Mouse (Mus musculus) embryo, embryonic 9.5 days (tissue): ENCODE measurements at regions not wholly inside any gene's neighbourhood (a gene's known extent, or its start where the extent isn't known, plus 50 kb on each side); places are given as distances from the start of the nearest gene placed in this dataset.

Experiments used
- DNase-seq: peaks from one replicate; pipeline ENCODE4 v3.0.0-alpha.2; 2017; ENCODE audit errors: extremely low spot score

DNA sequence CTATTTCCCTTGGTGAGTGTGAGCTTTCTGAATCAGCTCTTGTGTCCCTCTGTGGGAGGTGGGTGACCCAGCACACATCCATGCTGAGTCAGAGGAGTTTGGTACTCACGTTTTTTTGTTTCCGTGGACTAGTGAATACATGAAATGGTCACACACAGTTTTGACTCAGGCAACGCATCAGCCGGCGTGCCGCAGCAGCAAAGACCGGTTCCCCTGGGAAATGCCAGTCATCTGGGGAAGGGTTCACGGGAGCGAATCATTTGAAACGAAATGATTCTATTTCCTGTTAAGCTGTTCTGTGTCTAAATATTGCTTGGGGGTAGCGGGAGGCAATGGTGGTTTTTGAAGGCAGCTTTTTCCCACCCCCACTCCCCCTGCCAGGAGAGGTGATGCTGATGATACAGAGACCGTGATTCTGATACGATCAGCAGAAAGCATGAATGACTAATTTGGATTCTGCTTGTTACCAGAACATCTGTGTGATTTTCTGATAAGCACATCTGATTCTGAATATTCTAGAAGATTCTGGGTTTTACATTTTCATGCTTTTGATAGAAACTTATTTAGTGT is 223.5 kb downstream of the Klf5 start:
- no peak for DNase-seq

DNA sequence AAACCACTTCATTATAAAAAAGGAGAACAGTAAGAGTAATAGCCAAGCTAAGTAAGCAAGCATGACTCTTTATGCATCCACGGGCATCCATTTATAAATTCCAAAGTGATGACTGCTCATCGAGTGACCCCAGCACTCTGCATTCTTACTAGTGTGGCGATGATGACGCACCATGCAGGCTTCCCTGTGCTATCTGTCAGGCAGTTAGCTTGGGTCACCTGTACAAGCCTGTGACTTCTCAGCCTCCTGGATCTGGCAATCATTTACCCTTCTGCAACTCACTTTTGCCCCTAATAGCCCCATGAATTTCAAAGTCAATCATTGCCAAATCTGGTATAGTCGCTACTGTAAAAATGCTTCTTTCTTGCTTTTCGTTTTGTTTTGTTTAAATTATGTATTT is 237.3 kb downstream of the Klf5 start:
- DNase-seq = no peak

DNA sequence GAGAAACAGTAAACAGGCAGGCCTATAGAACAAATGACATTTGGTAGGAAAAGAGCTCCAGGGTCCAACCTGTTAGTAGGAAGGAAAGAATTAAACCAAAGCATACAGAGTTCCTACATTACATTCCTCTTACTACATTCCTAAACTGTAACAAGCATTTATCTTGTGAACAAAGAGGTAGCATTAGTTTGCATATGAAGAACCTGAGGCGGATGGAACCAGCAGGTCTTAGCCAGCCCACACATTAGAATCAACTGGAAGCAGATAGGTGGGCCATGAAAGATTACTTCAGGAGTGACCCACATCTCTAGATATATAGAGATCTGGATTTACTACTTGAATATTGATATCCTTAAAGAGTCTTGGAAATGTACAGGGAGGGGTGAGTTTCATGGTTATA is 238.8 kb downstream of the Klf5 start:
- no peak for DNase-seq

DNA sequence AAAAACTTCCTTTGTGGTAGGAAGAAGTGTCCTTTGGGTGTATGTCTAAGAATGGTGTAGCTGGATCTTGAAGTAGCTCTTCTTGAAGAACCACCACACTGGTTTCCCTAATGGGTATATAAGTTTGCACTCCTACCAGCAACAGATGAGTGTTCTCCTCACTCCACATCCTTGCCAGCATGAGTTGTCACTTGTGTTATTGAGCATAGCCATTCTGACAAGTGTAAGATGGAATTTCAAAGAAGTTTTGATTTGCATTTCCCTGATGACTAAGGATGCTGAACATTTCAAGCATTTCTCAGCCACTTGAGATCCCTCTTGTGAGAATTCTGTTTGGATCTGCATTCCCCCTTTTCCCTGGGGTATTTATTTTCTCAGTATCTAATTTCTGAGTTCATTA is 243.2 kb downstream of the Klf5 start:
- no peak for DNase-seq

DNA sequence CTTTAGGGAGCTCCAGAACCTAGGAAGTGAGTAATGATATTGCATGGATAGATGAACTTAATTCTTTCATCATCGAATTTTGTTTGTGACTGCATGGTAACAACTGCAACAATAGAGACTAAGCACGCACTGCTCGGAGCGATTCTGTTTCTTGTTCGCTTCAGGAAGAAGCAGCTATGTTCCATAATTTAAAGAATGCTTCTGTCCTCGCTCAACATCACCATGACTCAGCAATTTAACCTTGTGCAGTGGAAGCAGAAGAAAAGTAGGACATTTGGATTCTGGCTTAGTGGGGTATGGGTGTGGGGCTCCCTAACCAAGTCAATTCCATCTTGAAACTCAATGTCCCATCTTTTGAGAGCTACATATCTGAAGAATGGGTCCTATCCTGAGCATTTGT is 249.4 kb downstream of the Klf5 start:
- no peak for DNase-seq

DNA sequence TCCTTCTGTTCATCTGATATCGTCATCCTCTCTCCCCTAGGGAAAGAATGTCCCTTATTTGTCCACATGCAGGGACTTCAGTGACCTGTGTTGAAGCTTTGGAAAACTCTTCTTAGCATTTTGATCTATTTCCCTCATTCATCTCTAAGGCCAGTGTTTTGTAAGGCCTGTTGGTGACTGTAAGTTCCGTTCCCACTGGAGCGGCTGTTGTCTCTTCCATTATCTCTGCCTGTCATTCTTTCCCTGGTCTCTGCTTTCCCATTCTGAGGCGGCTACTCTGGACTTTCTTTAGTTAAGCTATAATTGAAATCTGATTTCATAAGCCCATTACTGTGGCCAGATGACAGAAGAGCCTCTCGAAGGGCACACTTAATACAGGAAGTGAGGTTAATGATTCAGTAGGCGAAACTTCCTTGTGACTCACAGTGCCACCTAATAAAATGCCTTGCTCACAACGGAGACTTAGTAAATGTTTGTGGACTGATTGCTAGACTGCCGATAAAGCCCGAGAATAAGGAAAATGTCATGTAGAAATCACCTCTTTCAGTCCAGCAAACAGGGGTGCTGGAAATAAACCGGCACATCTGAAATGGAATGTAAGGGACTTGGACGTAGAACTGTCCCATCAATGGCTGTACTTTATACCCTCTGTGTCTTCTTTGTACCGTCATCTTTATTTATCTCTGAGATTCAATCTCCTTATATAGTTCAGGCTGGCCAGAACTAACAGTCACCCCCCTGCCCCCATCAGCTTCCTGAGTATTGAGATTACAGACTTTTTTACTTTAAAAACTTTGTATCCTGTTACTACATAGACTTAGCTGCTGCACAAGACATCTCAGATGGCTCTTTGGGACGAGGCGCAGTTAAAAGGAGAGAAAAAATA is 250.1 kb downstream of the Klf5 start:
- DNase-seq = no peak

DNA sequence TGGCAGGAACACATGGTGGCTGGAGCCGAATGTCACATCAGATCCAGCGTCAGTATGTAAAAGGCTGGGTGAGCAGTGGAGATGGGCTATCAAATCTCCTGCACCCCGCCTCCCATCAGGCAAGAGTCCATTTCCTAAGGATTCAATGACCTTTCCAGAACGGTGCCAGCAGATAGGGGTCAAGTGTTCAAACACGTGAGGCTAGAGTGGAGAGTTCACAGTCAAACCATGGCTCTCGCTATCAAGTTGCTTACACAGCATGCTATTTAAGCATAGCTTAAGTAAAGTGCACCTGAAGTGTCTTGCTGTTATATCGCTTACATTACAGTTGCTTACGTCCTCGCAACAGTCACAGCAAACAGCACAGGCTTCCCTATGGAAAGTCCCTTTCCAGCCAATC is 265.5 kb downstream of the Klf5 start:
- no peak for DNase-seq

DNA sequence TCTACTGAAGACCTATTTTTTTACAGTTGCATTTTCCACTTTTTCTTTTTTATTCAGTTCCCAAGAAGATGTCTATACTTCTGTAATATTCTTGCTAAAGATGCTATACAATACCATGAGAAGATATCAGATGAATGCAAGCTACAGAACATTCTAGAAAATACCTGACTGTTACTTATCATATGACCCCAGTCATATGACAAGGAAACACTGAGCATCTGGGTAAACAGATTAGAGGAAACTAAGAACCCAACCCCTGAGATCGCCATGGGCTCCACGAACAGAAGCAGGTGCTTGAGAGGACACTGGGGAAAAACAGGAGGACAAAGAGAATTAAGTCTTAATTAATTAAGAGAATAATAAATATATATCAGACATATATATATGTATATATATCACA is 275.7 kb downstream of the Klf5 start:
- no peak for DNase-seq

DNA sequence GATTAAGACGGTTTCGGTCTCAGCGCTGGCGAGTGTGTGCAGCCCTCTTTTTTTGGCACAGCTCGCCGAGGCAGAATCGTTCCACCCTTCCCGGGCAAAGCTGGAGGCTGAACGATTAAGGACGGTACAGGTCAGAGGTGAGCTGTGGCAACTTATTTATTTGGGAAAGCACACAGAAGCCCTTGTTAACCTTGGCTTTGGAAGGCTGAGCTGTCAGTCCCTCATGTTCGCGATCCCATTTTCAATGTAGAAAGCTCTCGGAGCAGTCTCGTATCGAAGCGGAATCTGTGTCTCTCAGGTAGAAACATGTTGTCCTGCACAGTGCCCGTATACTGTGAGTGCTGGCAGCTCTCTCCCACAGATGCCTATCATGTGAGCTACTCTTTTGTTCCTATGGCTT is 280.2 kb downstream of the Klf5 start:
- DNase-seq = no peak

DNA sequence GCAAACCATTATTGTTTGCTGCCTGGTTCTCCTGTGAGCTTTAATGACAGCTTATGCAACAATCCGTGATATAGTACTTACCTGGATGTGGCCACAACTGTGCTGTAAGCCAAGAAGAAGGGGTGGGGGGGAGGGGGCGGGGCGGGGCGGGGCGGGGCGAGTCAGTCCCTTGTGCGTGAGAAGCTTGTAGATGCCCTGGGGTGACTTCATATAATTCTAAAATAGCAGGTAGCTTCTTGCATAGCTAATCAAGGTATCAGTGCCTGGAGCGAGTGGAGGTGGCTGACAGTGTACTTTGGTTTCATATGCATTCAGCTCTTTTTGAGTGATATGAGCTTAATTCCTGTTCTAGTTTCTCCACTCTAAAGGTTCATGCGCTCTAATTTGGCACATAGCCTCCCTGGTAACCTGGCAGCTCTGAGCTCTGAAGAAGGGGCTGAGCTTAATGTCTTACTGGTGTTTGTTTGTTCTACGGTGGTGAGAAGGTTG is 280.8 kb downstream of the Klf5 start:
- DNase-seq = no peak

DNA sequence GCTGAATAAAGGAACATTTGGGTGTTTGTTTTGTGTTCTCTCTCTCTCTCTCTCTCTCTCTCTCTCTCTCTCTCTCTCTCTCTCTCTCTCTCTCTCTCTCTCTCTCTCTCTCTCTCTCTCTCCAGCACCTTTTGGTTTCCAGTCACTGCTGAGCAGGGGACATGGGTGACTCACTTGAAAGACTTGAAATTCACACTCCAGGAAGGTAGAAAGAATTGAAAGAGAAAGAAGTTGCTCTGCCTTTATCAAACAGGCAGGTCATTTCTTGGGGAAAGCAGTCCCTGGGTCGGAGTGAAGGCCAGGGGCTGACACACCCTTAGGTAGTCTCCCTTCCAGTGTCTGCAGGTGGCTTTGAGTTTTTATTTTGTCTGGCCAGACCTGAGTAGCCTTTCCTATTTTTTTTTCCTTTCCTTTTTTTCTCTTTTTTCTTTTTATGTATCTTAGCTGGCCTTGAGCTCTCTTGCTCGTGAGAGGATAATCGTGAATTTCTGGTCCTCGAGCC is 281.3 kb downstream of the Klf5 start:
- DNase-seq = no peak

DNA sequence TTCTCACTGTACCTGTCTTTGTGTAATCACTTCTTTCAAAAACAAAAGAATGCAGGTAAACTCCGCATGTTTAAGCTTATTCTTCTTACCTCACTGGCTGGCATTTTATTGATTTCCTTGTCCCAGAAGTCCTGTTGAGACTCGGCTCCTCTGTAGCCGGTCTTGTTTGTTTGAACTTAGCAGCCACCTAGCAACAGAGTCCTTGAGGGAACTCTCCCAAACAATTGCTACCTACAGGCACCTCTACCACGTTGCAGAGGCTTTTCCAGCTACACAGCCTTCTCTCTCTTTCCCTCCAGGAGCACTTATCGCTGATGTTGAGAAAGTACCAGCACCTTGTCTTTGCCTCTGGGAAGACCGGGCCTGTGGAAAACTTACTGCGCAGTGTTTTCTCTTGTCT is 285.7 kb downstream of the Klf5 start:
- no peak for DNase-seq

DNA sequence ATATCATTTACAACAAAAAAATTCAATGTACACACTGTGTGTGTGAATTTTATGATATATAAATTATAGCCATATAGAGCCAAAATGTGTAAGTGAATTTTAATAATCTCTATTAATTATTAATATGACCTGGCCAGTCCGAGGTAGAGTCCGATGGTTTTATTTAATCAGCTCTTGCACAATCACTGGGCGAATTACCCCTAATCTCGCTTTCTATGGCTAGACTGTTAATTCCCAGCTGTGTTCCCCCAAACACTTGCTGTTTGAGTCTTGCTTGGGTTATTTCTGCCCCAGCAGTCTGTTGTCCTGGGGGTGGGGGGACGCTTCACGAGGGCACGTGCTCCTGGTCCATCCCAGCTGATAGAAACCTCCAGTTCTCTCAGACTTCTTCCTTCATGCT is 287.5 kb downstream of the Klf5 start:
- no peak for DNase-seq

DNA sequence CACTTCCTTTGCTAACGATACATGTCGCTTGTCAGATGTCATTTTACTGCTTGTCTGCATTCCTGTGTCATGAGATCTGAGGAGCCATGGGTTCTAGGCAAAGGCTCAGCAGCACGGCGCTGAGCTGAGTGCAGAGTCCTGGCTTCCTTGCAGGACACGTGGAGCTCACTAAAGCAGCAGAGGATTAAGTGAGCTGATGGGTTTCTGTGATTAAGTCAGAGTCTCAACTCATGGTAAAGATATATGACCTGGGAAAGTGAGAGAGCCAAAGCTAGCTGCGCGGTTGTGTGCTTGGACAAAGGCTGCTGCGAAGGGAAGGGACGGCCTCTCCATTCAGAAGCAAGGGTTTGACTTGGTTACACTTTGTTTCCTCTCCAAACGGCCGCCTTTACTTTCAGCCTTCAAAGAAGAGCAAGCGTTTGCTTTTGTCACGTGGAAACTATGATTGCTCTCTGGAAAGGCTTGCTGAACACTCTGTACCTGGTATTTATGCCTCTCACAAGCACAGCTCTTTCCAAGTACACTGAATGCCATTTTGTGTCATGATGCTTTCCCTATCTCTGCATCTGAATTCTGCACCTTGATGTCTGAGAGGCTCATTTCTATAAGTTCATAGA is 292.5 kb downstream of the Klf5 start:
- no peak for DNase-seq

DNA sequence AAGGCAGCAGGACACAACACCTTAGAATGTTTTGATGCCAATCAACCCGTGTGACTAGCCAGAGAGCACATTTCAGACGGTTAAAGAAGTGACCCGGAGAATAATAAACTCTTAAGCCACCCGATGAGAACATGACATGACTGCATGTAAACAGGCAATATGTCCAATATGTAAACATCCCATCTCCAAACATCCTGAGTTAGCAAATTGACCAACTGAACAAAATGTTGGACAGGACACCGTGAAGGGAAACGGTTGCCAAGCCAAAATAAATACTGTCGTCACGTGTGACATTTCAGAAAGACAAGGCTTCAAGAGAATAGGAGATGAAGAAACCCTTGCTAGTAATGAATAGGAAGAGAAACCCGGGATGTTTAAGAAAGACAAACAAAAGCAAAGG is 294.4 kb downstream of the Klf5 start:
- no peak for DNase-seq

DNA sequence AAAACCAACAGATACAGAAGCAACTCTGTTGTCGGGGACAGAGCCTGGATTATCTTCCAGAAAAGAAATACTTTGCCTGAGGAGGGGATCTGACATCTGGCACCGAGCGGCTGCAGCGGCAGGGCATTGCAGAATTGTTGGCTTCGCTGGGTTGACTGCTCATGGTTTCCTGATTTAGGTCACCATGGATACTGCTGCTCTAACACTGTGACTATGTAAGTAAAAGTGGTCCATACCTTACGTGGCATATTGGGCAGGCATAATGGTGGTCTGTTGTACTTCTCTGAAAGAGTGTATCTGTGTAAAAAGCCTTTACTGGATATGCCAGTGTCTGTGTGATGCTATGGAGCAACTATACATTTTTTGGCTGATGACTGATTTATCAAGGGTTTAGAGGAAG is 295.4 kb downstream of the Klf5 start:
- DNase-seq = no peak

DNA sequence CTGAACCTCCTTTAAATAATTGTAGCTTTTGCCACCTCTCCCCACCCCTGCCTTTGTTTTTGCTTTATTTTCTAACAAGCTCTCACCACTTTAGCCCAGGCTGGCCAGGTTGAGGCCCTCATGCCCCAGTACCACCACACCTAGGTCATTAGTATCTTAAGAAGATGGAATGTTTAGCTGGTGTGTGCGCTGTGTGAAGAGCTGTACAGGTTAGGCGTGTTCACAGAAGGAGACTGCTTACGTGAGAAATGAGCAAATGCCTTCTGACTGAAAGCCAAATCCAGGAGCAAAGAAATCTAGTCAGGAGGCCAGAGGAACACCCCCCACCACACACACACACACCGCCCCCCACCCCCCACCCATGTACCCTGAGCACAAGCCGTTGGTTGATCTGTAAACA is 303.4 kb downstream of the Klf5 start:
- DNase-seq = no peak

DNA sequence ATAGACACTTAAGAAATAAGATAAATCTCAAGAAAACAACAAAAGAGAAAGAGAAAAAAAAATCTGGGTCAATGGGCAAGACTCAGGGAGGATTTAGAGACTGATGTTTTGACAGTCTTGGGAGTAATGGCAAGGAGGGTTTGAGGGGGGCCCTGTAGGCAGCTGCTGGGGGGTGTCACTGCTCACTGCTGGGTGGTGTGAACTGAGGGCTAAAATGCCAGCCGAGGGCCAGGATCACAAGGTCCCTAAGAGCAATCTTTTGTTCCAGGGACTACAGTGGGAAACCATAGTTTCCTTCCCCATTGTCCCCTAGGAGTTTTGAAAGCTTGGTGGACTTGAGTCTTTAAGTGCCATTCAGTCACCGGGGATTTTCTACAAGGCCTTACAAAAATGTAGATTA is 304.8 kb downstream of the Klf5 start:
- DNase-seq = no peak

DNA sequence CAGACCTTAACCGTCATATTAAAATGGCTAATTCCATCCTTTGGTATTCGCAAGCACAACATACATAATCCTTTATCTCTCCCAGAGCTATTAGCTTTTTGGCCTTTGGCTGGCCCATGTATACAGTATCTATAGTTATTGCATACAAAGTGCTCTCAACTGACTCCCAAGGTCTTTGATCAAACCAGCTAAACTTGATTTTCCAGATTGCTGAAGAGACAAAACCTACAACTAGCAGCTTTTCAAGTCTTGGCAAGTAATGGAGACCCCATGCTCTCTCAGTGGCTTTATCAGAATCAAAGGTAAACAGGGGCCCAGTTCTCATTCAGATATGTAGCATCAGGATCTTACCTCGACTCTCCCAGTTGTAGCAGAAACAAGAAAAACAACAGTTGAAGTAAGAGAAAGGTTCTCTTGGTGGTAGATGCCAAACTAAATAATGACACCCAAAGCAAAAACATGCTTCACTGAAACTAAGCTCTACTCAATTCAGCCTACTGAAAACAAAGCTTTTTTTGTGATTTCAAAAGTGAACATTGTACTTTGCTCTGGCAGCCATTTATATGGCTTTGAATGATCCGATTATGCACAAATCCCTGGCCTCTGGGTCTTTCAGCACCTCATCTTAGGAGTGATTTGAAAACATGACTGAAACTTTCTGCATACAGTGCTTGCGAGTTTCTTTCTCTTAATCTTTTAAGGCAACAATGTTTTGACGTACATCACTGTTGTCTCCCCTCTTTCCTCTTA is 307.0 kb downstream of the Klf5 start:
- no peak for DNase-seq

DNA sequence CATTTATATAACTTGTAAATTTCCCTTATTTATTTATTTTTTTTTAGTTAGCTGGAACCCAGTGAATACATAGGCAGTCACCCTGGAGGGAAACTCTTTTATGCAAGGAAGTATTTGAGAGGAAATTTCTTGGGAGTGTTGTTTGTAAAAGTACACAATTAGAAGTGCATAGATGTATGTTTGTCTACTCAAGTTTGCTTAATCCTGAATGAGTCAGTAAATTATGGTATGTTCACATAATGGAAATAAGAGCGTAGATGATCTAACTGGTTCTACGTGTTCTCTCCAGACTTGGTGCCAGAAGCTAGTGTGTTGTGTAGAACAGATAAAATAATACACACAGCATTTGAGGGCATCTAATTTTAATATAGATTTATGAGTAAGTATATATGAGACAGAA is 310.5 kb downstream of the Klf5 start:
- DNase-seq = no peak

DNA sequence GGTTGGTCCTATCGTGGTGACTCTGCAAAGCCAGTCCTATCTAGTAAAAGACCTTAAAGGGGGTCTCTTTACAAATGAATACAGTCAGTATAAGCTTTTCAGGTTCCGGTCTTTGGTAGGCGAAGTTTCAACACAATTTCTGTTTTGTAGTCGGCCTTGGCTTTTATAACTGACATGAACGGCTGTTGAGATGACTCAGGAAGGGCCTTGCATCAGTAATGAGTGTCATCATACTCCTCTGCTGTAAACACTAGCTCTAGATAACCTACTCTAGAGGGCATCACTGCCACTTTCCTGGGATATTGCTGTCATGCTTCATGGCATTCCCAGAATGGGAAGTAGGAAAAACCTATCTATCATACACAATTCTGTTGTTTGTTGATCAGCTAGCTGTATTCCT is 312.9 kb downstream of the Klf5 start:
- no peak for DNase-seq

DNA sequence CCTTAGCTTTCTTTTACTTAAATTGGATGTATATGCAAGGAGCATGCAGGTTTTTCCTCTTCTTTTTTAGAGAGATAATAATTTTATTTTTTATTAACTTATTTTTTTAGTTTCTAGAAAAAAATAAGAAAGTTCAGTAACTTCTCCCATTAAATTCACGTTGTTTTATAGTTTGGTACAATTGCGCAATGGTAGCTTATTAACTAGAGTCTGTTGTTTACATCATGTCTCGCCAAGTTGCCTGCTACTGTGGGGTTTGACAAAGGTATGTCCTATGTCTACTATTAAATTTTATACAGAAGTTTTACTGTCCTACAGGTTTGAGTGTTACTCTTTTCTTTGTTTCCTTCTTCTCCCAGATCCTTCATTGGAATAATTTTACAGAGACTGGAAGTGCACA is 313.6 kb downstream of the Klf5 start:
- DNase-seq = no peak
